Mouse (Mus musculus) liver, embryonic 14.5 days (tissue): Measurements from ENCODE around the gene Samd7.

Experiments
- CTCF ChIP-seq: IDR thresholded peaks from 2 replicates; pipeline ENCODE4 v1.5.1; 2016; ENCODE audit warnings: antibody characterized with exemption, low read depth, control low read depth
- EP300 ChIP-seq: IDR thresholded peaks from 2 replicates; pipeline ENCODE4 v1.6.1; 2016; ENCODE audit warnings: antibody characterized with exemption, low read depth

GRCm38 (mm10) chr3:30697891-30698290 is 48.2 kb upstream of the Samd7 start:
- TF ChIP-seq CTCF (no peak), EP300 (no peak)
